In the genomic region with DNA sequence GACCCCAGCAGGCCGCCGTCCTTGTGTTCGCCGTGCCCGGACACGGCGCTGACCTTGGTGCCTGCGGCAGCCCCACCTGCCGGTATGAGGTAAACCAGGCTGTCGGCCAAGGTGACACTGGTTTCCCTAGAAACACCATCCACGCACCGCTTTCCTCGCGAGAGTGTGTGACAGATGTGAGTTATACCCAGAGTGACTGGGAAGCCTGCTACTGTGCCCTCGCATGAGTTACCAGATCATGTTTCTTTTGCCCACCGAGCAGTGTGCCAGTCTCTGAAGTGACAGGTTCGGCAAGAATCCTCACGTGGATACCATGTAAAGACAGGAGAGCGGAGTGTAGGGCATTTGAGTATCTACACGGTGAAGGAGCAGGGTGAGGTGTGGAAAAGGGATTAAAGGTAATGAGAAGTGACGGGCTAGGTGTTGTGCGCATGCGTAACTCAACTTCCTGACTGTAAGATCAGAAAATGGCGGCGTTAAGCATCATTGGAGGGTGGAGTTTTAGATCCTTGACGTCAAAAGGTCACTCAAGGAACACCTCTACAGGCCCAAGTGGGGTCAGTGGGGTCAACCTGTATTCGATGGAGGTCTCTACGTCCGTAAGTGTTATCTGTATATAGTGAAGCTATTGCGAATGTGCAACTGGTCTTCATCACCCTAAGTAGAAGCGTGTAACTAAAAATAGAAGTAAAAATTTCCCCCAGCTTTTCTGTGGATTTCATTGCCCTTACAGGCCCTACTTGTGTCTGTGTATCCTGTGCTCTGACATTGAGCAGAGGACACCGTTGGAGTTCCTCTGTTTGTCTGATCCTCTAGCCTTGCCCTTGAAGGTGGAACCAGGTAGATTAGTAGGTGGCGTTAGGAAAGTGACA, we compare ENCODE assay signal across 7 mouse cellular contexts. TPM values are rescaled to one million over a fixed set of nuclear protein-coding genes. Genes with fewer than 3 reads are reported as not detected.
DNase-seq lines count a peak whose midpoint lies in the region; ATAC-seq and TF ChIP-seq lines count a peak whose summit lies in the region.

No protein-coding gene starts in this region.

- peak; percentile 43 for ATAC-seq in erythroid progenitor cell, adult 5-6 weeks (replicated peaks; ENCODE audit: low FRiP score, poor library complexity, severe bottlenecking)
- peak; percentile 59 for ATAC-seq in heart, postnatal 0 days (ENCODE audit: insufficient read depth, low read depth)
- ATAC-seq in lung, embryonic 16.5 days (ENCODE audit: low read depth), result no peak; the same call in 1 of the 2 replicates

- no peak for TF ChIP-seq CTCF in E14TG2a.4 (conservative IDR thresholded peaks at IDR 0.05; ENCODE audit: low read length)
- TF ChIP-seq CTCF in bone marrow, adult 2 months (IDR thresholded peaks at IDR 0.05; ENCODE audit: control insufficient read depth, insufficient read depth, low read length), result peak; percentile 22; the same call in 1 of the 2 replicates
- TF ChIP-seq CTCF in heart, postnatal 0 days (IDR thresholded peaks at IDR 0.05; ENCODE audit: low read depth), result peak; percentile 33

- no peak for TF ChIP-seq POLR2A in bone marrow, adult 2 months (IDR thresholded peaks at IDR 0.05; ENCODE audit: borderline replicate concordance, control insufficient read depth, low read depth, low read length)

- peaks cover 46% of the 10 kb centered on the region for H3K4me1 ChIP-seq in E14TG2a.4 (replicated peaks; ENCODE audit: low read depth, low read length)
- H3K4me1 ChIP-seq in bone marrow, adult 2 months (ENCODE audit: control insufficient read depth, insufficient read depth, low read length), result peaks cover 1% of the 10 kb centered on the region
- peaks cover 17% of the 10 kb centered on the region; the same call in 1 of the 2 replicates for H3K4me1 ChIP-seq in heart, postnatal 0 days (ENCODE audit: control insufficient read depth, insufficient read depth)
- peaks cover 3% of the 10 kb centered on the region; the same call in 1 of the 2 replicates for H3K4me1 ChIP-seq in lung, embryonic 16.5 days (replicated peaks; ENCODE audit: control insufficient read depth, insufficient read depth, low read length)

- H3K4me3 ChIP-seq in E14TG2a.4 (replicated peaks; ENCODE audit: low read length), result peak overlapping the region; percentile 93
- H3K4me3 ChIP-seq in bone marrow, adult 2 months (replicated peaks; ENCODE audit: control insufficient read depth, low read depth, low read length), result peak overlapping the region; percentile 98
- peak overlapping the region; percentile 80 for H3K4me3 ChIP-seq in heart, postnatal 0 days (ENCODE audit: low read depth, low read length)
- H3K4me3 ChIP-seq in lung, embryonic 16.5 days (ENCODE audit: low read length), result peak overlapping the region; percentile 74

- H3K36me3 ChIP-seq in E14TG2a.4 (ENCODE audit: insufficient read depth, low read length), result peaks cover 6% of the 10 kb centered on the region
- H3K36me3 ChIP-seq in heart, postnatal 0 days (replicated peaks; ENCODE audit: control insufficient read depth, insufficient read depth, low read length), result peaks cover 6% of the 10 kb centered on the region
- peaks cover 4% of the 10 kb centered on the region for H3K36me3 ChIP-seq in lung, embryonic 16.5 days (ENCODE audit: control insufficient read depth, insufficient read depth, low read length)

- H3K27me3 ChIP-seq in E14TG2a.4 (ENCODE audit: insufficient read depth, low read length), result 0 out of 2 replicates have a peak, but pooled peaks cover 4% of the 10 kb centered on the region
- no peaks in the 10 kb centered on the region for H3K27me3 ChIP-seq in heart, postnatal 0 days (ENCODE audit: control insufficient read depth, insufficient read depth, low read length)
- H3K27me3 ChIP-seq in lung, embryonic 16.5 days (ENCODE audit: control insufficient read depth, insufficient read depth, low read depth, low read length), result no peaks in the 10 kb centered on the region

- DNase-seq in heart, postnatal 0 days (ENCODE audit: low spot score), result peak; percentile 94
- peak; percentile 55 to 79 for DNase-seq in layer of hippocampus, adult 18-20 months (ENCODE audit: low spot score in 2 of 2)
- peak; percentile 71 for DNase-seq in retina, postnatal 7 days (ENCODE audit: low read depth, low spot score)

- no peak for TF ChIP-seq EP300 in heart, postnatal 0 days (IDR thresholded peaks at IDR 0.05; ENCODE audit: low read depth)

- peak overlapping the region; percentile 99 for H3K27ac ChIP-seq in bone marrow, adult 2 months (ENCODE audit: control insufficient read depth, insufficient read depth, low read depth, low read length, poor library complexity)
- H3K27ac ChIP-seq in heart, postnatal 0 days (ENCODE audit: low read depth), result peak overlapping the region; percentile 99
- peak overlapping the region; percentile 54 for H3K27ac ChIP-seq in lung, embryonic 16.5 days (ENCODE audit: low read length)

- 15% methylated on average over 33 of the region's 33 CpGs for WGBS in bone marrow, adult 2 months
- 8% methylated on average over 33 of the region's 33 CpGs for WGBS in heart, postnatal 0 days
- WGBS in lung, embryonic 16.5 days, result 11% methylated on average over 33 of the region's 33 CpGs

- peak overlapping the region; percentile 78 for H3K4me2 ChIP-seq in heart, postnatal 0 days (ENCODE audit: low read depth, low read length)
- H3K4me2 ChIP-seq in lung, embryonic 16.5 days (ENCODE audit: low read depth, low read length), result peak overlapping the region; percentile 83

- H3K9ac ChIP-seq in heart, postnatal 0 days (replicated peaks; ENCODE audit: low read depth, low read length), result peak overlapping the region; percentile 74
- peak overlapping the region; percentile 79 for H3K9ac ChIP-seq in lung, embryonic 16.5 days (ENCODE audit: low read length)

- H3K9me3 ChIP-seq in E14TG2a.4 (ENCODE audit: low read length), result peaks cover 22% of the 10 kb centered on the region
- H3K9me3 ChIP-seq in heart, postnatal 0 days (replicated peaks; ENCODE audit: control insufficient read depth, low read length), result no peaks in the 10 kb centered on the region
- no peaks in the 10 kb centered on the region for H3K9me3 ChIP-seq in lung, embryonic 16.5 days (ENCODE audit: control insufficient read depth, low read length)

RNA-seq across cellular contexts. Expression of gene Ogdh, which starts 0.9 kb away (rescaled TPM):
- polyA plus RNA-seq in bone marrow, adult 2 months (2011; ENCODE audit: insufficient read depth, insufficient read length, low replicate concordance, missing spikeins), result 35.0 and 54.8 TPM in 2 replicates
- 112 and 117 TPM in 2 replicates for total RNA-seq in erythroid progenitor cell, adult 5-6 weeks (2015; ENCODE audit: low replicate concordance)
- total RNA-seq in erythroid progenitor cell, adult 5-6 weeks (2017; ENCODE audit: low replicate concordance), result 81.0 and 99.9 TPM in 2 replicates
- total RNA-seq in heart, postnatal 0 days (2014; rRNA removed; ENCODE audit: low replicate concordance), result 412 and 435 TPM in 2 replicates
- polyA plus RNA-seq in heart, postnatal 0 days (2015; fragmentation: Nextera tagmentation; extraction: Ambion mirVana), result 328 and 338 TPM in 2 replicates
- 100 to 1,000 TPM; 212 to 218 TPM for total RNA-seq in layer of hippocampus, adult 18-20 months (2021)
- 113 and 114 TPM in 2 replicates for polyA plus RNA-seq in lung, embryonic 16.5 days (2015; fragmentation: Nextera tagmentation; extraction: Ambion mirVana)

RNA-seq across cellular contexts. Expression of gene Tmed4, which starts 17.7 kb away (rescaled TPM):
- polyA plus RNA-seq in bone marrow, adult 2 months (2011; ENCODE audit: insufficient read depth, insufficient read length, low replicate concordance, missing spikeins), result 5.3 and 19.2 TPM in 2 replicates
- total RNA-seq in erythroid progenitor cell, adult 5-6 weeks (2015; ENCODE audit: low replicate concordance), result 13.4 and 13.7 TPM in 2 replicates
- 5.1 and 12.1 TPM in 2 replicates for total RNA-seq in erythroid progenitor cell, adult 5-6 weeks (2017; ENCODE audit: low replicate concordance)
- 93.4 and 124 TPM in 2 replicates for total RNA-seq in heart, postnatal 0 days (2014; rRNA removed; ENCODE audit: low replicate concordance)
- 83.7 and 90.5 TPM in 2 replicates for polyA plus RNA-seq in heart, postnatal 0 days (2015; fragmentation: Nextera tagmentation; extraction: Ambion mirVana)
- total RNA-seq in layer of hippocampus, adult 18-20 months (2021), result 100 to 1,000 TPM; 109 to 114 TPM
- polyA plus RNA-seq in lung, embryonic 16.5 days (2015; fragmentation: Nextera tagmentation; extraction: Ambion mirVana), result 99.9 and 104 TPM in 2 replicates

RNA-seq across cellular contexts. Expression of gene Ddx56, which starts 24.8 kb away (rescaled TPM):
- polyA plus RNA-seq in bone marrow, adult 2 months (2011; ENCODE audit: insufficient read depth, insufficient read length, low replicate concordance, missing spikeins), result 27.3 and 29.4 TPM in 2 replicates
- total RNA-seq in erythroid progenitor cell, adult 5-6 weeks (2015; ENCODE audit: low replicate concordance), result 8.4 and 11.2 TPM in 2 replicates
- 3.2 and 6.4 TPM in 2 replicates for total RNA-seq in erythroid progenitor cell, adult 5-6 weeks (2017; ENCODE audit: low replicate concordance)
- 45.5 and 46.1 TPM in 2 replicates for total RNA-seq in heart, postnatal 0 days (2014; rRNA removed; ENCODE audit: low replicate concordance)
- polyA plus RNA-seq in heart, postnatal 0 days (2015; fragmentation: Nextera tagmentation; extraction: Ambion mirVana), result 41.2 and 41.4 TPM in 2 replicates
- total RNA-seq in layer of hippocampus, adult 18-20 months (2021), result 10 to 100 TPM; 42.2 to 46.8 TPM
- 79.0 and 80.8 TPM in 2 replicates for polyA plus RNA-seq in lung, embryonic 16.5 days (2015; fragmentation: Nextera tagmentation; extraction: Ambion mirVana)
